Mouse (Mus musculus) CD8-positive naive resting alpha-beta T cell, adult 2 months (primary cell): Measurements from ENCODE around the gene Efcab2.
A peak's percentile ranks its signal among the peaks of the same experiment; 100 is the strongest.

Source experiments
- DNase-seq, 2 experiments: peaks; one replicate each; pipeline ENCODE4 v3.0.0; 2022; ENCODE audit warnings: low read depth in 2 of 2, low spot score in 2 of 2

Gene Efcab2

DNA sequence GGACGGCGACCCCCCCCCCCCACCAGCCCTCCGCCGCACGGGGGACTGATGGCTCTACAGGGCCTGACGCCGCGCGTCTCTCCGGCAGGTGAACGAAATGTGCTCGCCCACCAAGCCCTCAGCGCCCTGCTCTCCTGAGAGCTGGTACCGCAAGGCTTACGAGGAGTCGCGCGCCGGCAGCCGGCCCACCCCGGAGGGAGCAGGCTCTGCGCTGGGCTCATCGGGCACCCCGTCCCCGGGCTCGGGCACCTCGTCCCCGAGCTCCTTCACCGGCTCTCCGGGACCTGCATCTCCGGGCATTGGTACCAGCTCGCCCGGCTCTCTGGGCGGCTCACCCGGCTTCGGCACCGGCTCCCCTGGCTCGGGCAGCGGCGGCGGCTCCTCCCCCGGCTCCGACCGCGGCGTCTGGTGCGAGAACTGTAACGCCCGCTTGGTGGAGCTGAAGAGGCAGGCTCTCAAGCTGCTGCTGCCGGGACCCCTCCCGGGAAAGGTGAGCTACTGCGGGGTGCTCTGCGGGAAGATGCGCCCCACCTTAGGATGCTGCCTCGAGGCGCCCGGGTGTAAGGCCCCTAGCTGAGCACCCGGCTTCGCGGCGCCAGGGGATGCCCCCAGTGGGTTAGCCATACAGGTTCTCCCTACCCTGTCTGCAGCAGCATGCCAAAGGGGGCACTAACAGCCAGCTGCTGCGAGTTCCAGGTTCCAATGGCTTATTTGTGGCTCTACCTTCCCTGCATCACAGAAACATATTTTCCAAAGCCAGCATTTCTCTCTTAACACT is 124.6 kb downstream of the Efcab2 start:
- peak; percentile 23 to 26 for DNase-seq
